Mouse (Mus musculus): Measurements from ENCODE around the gene Pax4.

Pax4 gene

GRCm38 (mm10) chr6:28396051-28396852 is 52.9 kb downstream of the Pax4 start:
- no peak for DNase-seq

All from kidney, postnatal 25 days (tissue).